Mouse (Mus musculus) lung, embryonic 14.5 days (tissue): Measurements from ENCODE around the gene Tenm3. TPM values are rescaled to one million over a fixed set of nuclear protein-coding genes. Genes with fewer than 3 reads are reported as not detected.

Experiments used
- ATAC-seq: fragments of 200-750 bp; cut with Nextera tagmentation; 2 replicates; pipeline ENCODE4 v1.8.0; 2017; ENCODE audit warnings: mild to moderate bottlenecking, moderate TSS enrichment, moderate library complexity; ENCODE audit not compliant: insufficient read depth
- DNase-seq: peaks from one replicate; pipeline ENCODE4 v3.0.0-alpha.2; 2015
- H3K27ac ChIP-seq: fragments of 300-500 bp; sonication (generic); 2 replicates; pipeline ENCODE4 v1.5.1; 2014; ENCODE audit warnings: low read depth, mild to moderate bottlenecking, moderate library complexity
- H3K27me3 ChIP-seq: fragments of 300-500 bp; sonication (generic); 2 replicates; pipeline ENCODE4 v1.6.1; 2014; ENCODE audit warnings: low read length, control low read depth; ENCODE audit not compliant: insufficient read depth
- H3K36me3 ChIP-seq: fragments of 300-500 bp; sonication (generic); 2 replicates; pipeline ENCODE4 v1.6.1; 2014; ENCODE audit warnings: control low read depth; ENCODE audit not compliant: insufficient read depth
- H3K4me1 ChIP-seq: fragments of 300-500 bp; sonication (generic); 2 replicates; pipeline ENCODE4 v1.6.1; 2014; ENCODE audit warnings: antibody characterized with exemption, control low read depth; ENCODE audit not compliant: insufficient read depth
- H3K4me2 ChIP-seq: fragments of 300-500 bp; sonication (generic); 2 replicates; pipeline ENCODE4 v1.6.1; 2014; ENCODE audit warnings: mild to moderate bottlenecking
- H3K4me3 ChIP-seq: fragments of 300-500 bp; sonication (generic); 2 replicates; pipeline ENCODE4 v1.5.1; 2014; ENCODE audit warnings: low read depth, low read length
- H3K9ac ChIP-seq: fragments of 300-500 bp; sonication (generic); 2 replicates; pipeline ENCODE4 v1.6.1; 2014
- H3K9me3 ChIP-seq: fragments of 300-500 bp; sonication (generic); 2 replicates; pipeline ENCODE4 v1.6.1; 2016; ENCODE audit warnings: low read depth, low read length, control low read depth
- CTCF ChIP-seq: IDR thresholded peaks from 2 replicates; pipeline ENCODE4 v1.5.1; 2016; ENCODE audit warnings: antibody characterized with exemption, low read depth
- WGBS: fragments of 180-500 bp; shearing (Covaris S2); extraction: QIAGEN DNeasy Blood & Tissue Kit; methylation state at CpG from one replicate; pipeline ENCODE4 v1.1.7; 2014; 5-methylcytosine and 5-hydroxymethylcytosine counted together
- polyA plus RNA-seq: library from polyadenylated mRNA; unstranded; fragments of >200 nt; fragmentation: Nextera tagmentation; extraction: Ambion mirVana; gene quantifications from 2 replicates; pipeline ENCODE4 v1.2.1, GENCODE M21; 2014

Gene Tenm3
- polyA plus RNA-seq, 1 experiment from 2014 or later: 9.8 TPM

- Histone ChIP-seq H3K36me3 (no peaks in the 10 kb centered on the region), H3K4me1 (no peaks in the 10 kb centered on the region)
- WGBS: 41% methylated on average over 9 of the region's 9 CpGs
Measured at GRCm38 (mm10) chr8:48215071-48215501, 628.7 kb downstream of the Tenm3 start.

DNA sequence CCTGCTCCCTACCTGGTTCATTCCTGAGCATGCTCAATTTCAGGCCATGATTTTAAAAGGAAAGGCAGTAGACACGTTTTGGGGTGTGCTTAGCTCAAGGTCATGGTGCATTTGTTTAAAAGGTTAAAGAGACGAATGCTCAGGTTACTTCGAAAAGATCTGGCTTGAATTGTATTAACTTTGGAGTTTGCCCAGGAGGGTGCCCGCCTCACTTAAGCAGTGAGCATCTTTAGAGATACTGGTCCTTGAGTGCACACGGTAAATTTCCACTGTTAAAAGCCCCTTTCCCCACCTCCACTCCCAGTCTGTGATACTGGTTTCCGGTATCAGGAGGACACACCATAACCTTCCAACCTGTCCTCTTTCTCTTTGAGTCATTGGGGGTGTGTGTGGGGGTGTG, 629.4 kb downstream of the Tenm3 start:
- ATAC-seq (no peak), DNase-seq (no peak)
- Histone ChIP-seq H3K9me3 (no peaks in the 10 kb centered on the region), H3K4me1 (no peaks in the 10 kb centered on the region), H3K4me2 (no peak overlapping the region), H3K27ac (no peak overlapping the region), H3K9ac (no peak overlapping the region), H3K27me3 (no peaks in the 10 kb centered on the region), H3K4me3 (no peak overlapping the region), H3K36me3 (no peaks in the 10 kb centered on the region)
- 76% methylated on average over 6 of the region's 6 CpGs for WGBS
- TF ChIP-seq CTCF: no peak

More at GRCm38 (mm10) chr8:48215071-48215501, 628.7 kb downstream of the Tenm3 start:
- no peak for DNase-seq
- Histone ChIP-seq H3K9ac (no peak overlapping the region), H3K4me2 (no peak overlapping the region), H3K9me3 (no peaks in the 10 kb centered on the region), H3K4me3 (no peak overlapping the region), H3K27me3 (no peaks in the 10 kb centered on the region), H3K27ac (no peak overlapping the region)
- ATAC-seq: no peak
- no peak for TF ChIP-seq CTCF

DNA sequence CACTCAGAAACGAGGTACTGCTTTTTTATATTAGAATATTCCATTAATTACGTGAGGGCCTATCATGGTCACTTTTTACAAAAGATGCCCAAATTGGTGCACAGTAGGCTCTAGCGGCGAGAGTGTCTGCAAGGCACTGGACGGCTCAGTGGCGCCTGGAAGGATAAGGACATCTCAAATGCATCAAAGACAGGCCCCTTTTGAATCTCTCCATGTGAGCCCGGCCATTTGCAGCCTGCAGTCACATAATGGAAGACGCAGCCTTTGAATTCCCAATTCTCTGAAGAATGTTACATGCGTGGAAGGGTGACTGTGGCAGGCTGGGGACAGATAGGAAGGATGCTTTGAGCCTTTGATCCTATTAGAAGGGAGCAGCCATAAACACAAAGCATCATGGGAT, 631.8 kb downstream of the Tenm3 start:
- WGBS: 86% methylated on average over 9 of the region's 9 CpGs
- H3K4me3 ChIP-seq: no peak overlapping the region
- H3K9me3 ChIP-seq: no peaks in the 10 kb centered on the region
- ATAC-seq: no peak
- H3K27ac ChIP-seq: no peak overlapping the region
- no peak overlapping the region for H3K4me2 ChIP-seq
- no peaks in the 10 kb centered on the region for H3K4me1 ChIP-seq
- no peak for DNase-seq
- H3K27me3 ChIP-seq: no peaks in the 10 kb centered on the region
- TF ChIP-seq CTCF: no peak
- H3K36me3 ChIP-seq: no peaks in the 10 kb centered on the region
- no peak overlapping the region for H3K9ac ChIP-seq

DNA sequence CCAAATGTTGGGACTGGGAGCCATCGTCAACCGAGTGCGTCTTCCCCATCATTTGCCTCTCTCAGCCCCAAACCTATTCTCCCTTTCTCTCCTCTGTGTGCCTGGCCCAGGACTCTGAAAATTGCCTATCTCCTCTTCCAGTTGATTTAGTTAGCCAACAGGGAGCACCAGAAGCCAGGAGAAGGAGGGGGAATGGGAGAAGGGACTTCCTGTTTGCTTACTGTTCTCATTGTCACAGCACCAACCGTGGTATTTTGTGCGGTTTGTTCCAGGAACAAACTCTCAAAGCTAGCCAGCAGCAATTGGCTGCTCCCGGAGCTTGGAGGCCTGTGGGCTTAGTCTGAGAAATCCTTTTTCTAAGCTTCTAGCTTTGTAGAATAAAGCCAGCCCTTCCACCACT, 636.2 kb downstream of the Tenm3 start:
- no peak for TF ChIP-seq CTCF
- DNase-seq (no peak), ATAC-seq (no peak)
- no peak overlapping the region for H3K9ac ChIP-seq
- H3K4me1 ChIP-seq: no peaks in the 10 kb centered on the region
- H3K36me3 ChIP-seq: no peaks in the 10 kb centered on the region
- 85% methylated on average over 6 of the region's 6 CpGs for WGBS
- H3K27ac ChIP-seq: no peak overlapping the region
- H3K4me3 ChIP-seq: no peak overlapping the region
- H3K4me2 ChIP-seq: no peak overlapping the region
- H3K27me3 ChIP-seq: no peaks in the 10 kb centered on the region
- H3K9me3 ChIP-seq: no peaks in the 10 kb centered on the region

DNA sequence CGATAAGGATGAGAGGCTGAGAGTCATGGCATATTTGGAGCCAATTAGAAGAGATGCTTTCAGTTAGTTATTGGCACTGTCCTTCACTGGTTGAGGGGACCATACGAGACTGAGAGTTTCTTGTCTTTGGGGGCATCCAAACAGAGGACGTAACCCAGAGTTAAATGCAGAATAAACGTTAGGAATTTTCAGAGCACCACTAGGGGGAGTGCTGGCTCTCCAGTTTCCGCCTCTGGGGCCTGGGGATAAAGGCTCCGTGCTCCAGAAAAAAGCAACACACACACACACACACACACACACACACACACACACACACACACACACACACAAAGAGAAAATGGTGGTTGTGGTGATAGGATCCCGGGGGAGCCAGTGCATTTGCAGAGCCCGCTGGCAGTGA, 636.8 kb downstream of the Tenm3 start:
- Histone ChIP-seq H3K27me3 (no peaks in the 10 kb centered on the region), H3K4me2 (no peak overlapping the region), H3K4me3 (no peak overlapping the region), H3K9me3 (no peaks in the 10 kb centered on the region), H3K36me3 (no peaks in the 10 kb centered on the region), H3K9ac (no peak overlapping the region), H3K4me1 (no peaks in the 10 kb centered on the region), H3K27ac (no peak overlapping the region)
- WGBS: 66% methylated on average over 8 of the region's 8 CpGs
- ATAC-seq: no peak
- peak; percentile 24; the same call in 1 of the 2 replicates for TF ChIP-seq CTCF
- peak; percentile 29 for DNase-seq

DNA sequence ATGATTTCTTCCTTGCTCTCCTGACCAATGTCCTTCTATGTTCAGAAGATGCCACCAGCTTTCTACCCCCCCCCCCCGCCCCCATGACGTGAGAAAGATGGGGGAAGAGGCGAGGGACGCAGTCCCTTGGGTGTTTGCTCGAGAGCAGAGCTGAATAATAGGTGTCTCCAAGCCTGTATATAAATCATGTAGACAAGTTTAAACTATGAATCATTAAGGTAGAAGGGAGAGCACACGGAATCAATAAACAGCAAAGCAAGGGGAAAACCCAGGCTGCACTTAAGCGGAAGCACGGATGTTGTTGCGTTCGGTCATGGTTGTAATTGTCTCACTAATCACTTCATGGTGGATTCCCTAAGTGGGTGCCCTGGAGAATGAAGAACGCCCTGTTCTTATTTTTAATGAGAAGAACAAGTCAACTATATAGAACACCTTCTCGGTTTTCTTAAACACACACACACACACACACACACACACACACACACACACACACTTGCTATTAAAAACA, 638.9 kb downstream of the Tenm3 start:
- no peak overlapping the region for H3K4me3 ChIP-seq
- no peaks in the 10 kb centered on the region for H3K27me3 ChIP-seq
- no peak for TF ChIP-seq CTCF
- WGBS: 70% methylated on average over 12 of the region's 12 CpGs
- no peak overlapping the region for H3K4me2 ChIP-seq
- H3K4me1 ChIP-seq: no peaks in the 10 kb centered on the region
- ATAC-seq (no peak), DNase-seq (no peak)
- no peaks in the 10 kb centered on the region for H3K9me3 ChIP-seq
- no peak overlapping the region for H3K9ac ChIP-seq
- H3K36me3 ChIP-seq: no peaks in the 10 kb centered on the region
- H3K27ac ChIP-seq: no peak overlapping the region

GRCm38 (mm10) chr8:48204114-48204837, 639.5 kb downstream of the Tenm3 start:
- WGBS: 72% methylated on average over 13 of the region's 13 CpGs
- DNase-seq (no peak), ATAC-seq (no peak)
- Histone ChIP-seq H3K9me3 (no peaks in the 10 kb centered on the region), H3K4me3 (no peak overlapping the region), H3K4me2 (no peak overlapping the region), H3K36me3 (no peaks in the 10 kb centered on the region), H3K4me1 (no peaks in the 10 kb centered on the region), H3K27ac (no peak overlapping the region), H3K9ac (no peak overlapping the region), H3K27me3 (no peaks in the 10 kb centered on the region)
- TF ChIP-seq CTCF: no peak
